Mouse (Mus musculus) MEL (cell line): ENCODE data around the gene Tufm. TPM values are rescaled to one million over a fixed set of nuclear protein-coding genes. Genes with fewer than 3 reads are reported as not detected.

Experiments used
- DNase-seq: peaks from one replicate; pipeline ENCODE4 v3.0.0; 2011; ENCODE audit warnings: low read depth, low spot score
- H3K27ac ChIP-seq: 2 replicates; pipeline ENCODE4 v1.5.1; 2012; ENCODE audit warnings: low read depth, mild to moderate bottlenecking, control low read depth, low read length, moderate library complexity; ENCODE audit not compliant: control insufficient read depth
- H3K27me3 ChIP-seq, 2 experiments: fragments of 150-350 bp in 1 of 2; sonication (generic) in 1 of 2; 2 replicates each; pipeline ENCODE4 v1.6.1; 2012; ENCODE audit warnings: low read length in 2 of 2, mild to moderate bottlenecking in 2 of 2, improper control_type of control experiment in 1 of 2, moderate library complexity in 1 of 2; ENCODE audit not compliant: insufficient read depth in 2 of 2, control insufficient read depth in 1 of 2
- H3K36me3 ChIP-seq, 2 experiments: 2 replicates each; pipeline ENCODE4 v1.6.1; 2012 to 2014; ENCODE audit warnings: low read length in 2 of 2, improper control_type of control experiment in 1 of 2, inconsistent platforms in 1 of 2, mild to moderate bottlenecking in 1 of 2; ENCODE audit not compliant: insufficient read depth in 2 of 2, control insufficient read depth in 1 of 2
- H3K4me1 ChIP-seq, 2 experiments: fragments of 150-350 bp in 1 of 2; sonication (generic) in 1 of 2; 2 replicates each; pipeline ENCODE4 v1.6.1; 2012; ENCODE audit warnings: low read length in 2 of 2, improper control_type of control experiment in 1 of 2, mild to moderate bottlenecking in 1 of 2; ENCODE audit not compliant: insufficient read depth in 2 of 2, control insufficient read depth in 1 of 2
- H3K4me3 ChIP-seq, 2 experiments: fragments of 150-350 bp in 1 of 2; sonication (generic) in 1 of 2; 2 replicates each; pipeline ENCODE4 v1.5.1; 2012; ENCODE audit warnings: low read depth in 2 of 2, low read length in 2 of 2, mild to moderate bottlenecking in 2 of 2, moderate library complexity in 2 of 2, control low read depth in 1 of 2, improper control_type of control experiment in 1 of 2; ENCODE audit not compliant: control insufficient read depth in 1 of 2, insufficient read depth in 1 of 2
- H3K79me2 ChIP-seq: 2 replicates; pipeline ENCODE4 v1.6.1; 2012; ENCODE audit warnings: mild to moderate bottlenecking, low read length, moderate library complexity; ENCODE audit not compliant: control insufficient read depth, poor library complexity, insufficient read depth
- H3K9ac ChIP-seq: 2 replicates; pipeline ENCODE4 v1.6.1; 2012; ENCODE audit warnings: low read depth, mild to moderate bottlenecking, control low read depth, low read length, moderate library complexity; ENCODE audit not compliant: control insufficient read depth, poor library complexity, severe bottlenecking
- H3K9me3 ChIP-seq: fragments of 150-350 bp; sonication (generic); replicated peaks from 2 replicates; pipeline ENCODE4 v1.6.1; 2012; ENCODE audit warnings: mild to moderate bottlenecking, low read length, improper control_type of control experiment, moderate library complexity; ENCODE audit not compliant: insufficient read depth
- BHLHE40 ChIP-seq: IDR thresholded peaks from 2 replicates; pipeline ENCODE4 v1.6.1; 2012; ENCODE audit warnings: low read depth, mild to moderate bottlenecking, inconsistent platforms, low read length, improper control_type of control experiment, borderline replicate concordance
- CHD1 ChIP-seq: IDR thresholded peaks from 2 replicates; pipeline ENCODE4 v1.6.1; 2012; ENCODE audit warnings: low read depth, mild to moderate bottlenecking, inconsistent platforms, low read length, improper control_type of control experiment
- CHD2 ChIP-seq: IDR thresholded peaks from 2 replicates; pipeline ENCODE4 v1.6.1; 2011; ENCODE audit warnings: low read length, improper control_type of control experiment
- CTCF ChIP-seq, 3 experiments: IDR thresholded peaks in 2 of 3; conservative IDR thresholded peaks in 1 of 3; 2 replicates each; pipeline ENCODE4 v1.5.1; 2011 to 2012; ENCODE audit warnings: low read length in 3 of 3, low read depth in 2 of 3, mild to moderate bottlenecking in 2 of 3, improper control_type of control experiment in 1 of 3, inconsistent platforms in 1 of 3, mixed read lengths in 1 of 3, moderate library complexity in 1 of 3; ENCODE audit not compliant: control insufficient read depth in 1 of 3, insufficient read depth in 1 of 3, poor library complexity in 1 of 3, severe bottlenecking in 1 of 3
- ETS1 ChIP-seq: IDR thresholded peaks from 2 replicates; pipeline ENCODE4 v1.6.1; 2012; ENCODE audit warnings: low read depth, mild to moderate bottlenecking, inconsistent platforms, low read length, improper control_type of control experiment, moderate library complexity
- GABPA ChIP-seq: IDR thresholded peaks from 2 replicates; pipeline ENCODE4 v1.6.1; 2012; ENCODE audit warnings: low read depth, mild to moderate bottlenecking, inconsistent platforms, low read length, improper control_type of control experiment, moderate library complexity
- GATA1 ChIP-seq: IDR thresholded peaks from 2 replicates; pipeline ENCODE4 v1.6.1; 2011; ENCODE audit warnings: low read depth, low read length, improper control_type of control experiment
- KAT2A ChIP-seq: conservative IDR thresholded peaks from 2 replicates; pipeline ENCODE4 v1.6.1; 2012; ENCODE audit warnings: low read depth, low read length, improper control_type of control experiment, inconsistent platforms
- MAFK ChIP-seq: IDR thresholded peaks from 2 replicates; pipeline ENCODE4 v1.6.1; 2011; ENCODE audit warnings: low read depth, mild to moderate bottlenecking, low read length, improper control_type of control experiment, borderline replicate concordance
- MAX ChIP-seq: IDR thresholded peaks from 2 replicates; pipeline ENCODE4 v1.6.1; 2011; ENCODE audit warnings: low read length, improper control_type of control experiment
- MAZ ChIP-seq: IDR thresholded peaks from 2 replicates; pipeline ENCODE4 v1.6.1; 2012; ENCODE audit warnings: low read depth, mild to moderate bottlenecking, inconsistent platforms, low read length, improper control_type of control experiment
- MEF2A ChIP-seq: IDR thresholded peaks from 2 replicates; pipeline ENCODE4 v1.6.1; 2014; ENCODE audit warnings: low read depth, mild to moderate bottlenecking, inconsistent platforms, low read length, improper control_type of control experiment; ENCODE audit not compliant: poor library complexity, insufficient replicate concordance, severe bottlenecking; ENCODE audit errors: extremely low read depth
- MXI1 ChIP-seq: IDR thresholded peaks from 2 replicates; pipeline ENCODE4 v1.6.1; 2011; ENCODE audit warnings: mild to moderate bottlenecking, low read depth, low read length, improper control_type of control experiment
- MYC ChIP-seq: IDR thresholded peaks from 2 replicates; pipeline ENCODE4 v1.6.1; 2011; ENCODE audit warnings: low read depth, mild to moderate bottlenecking, low read length, improper control_type of control experiment, moderate library complexity
- NRF1 ChIP-seq: IDR thresholded peaks from 2 replicates; pipeline ENCODE4 v1.6.1; 2014; ENCODE audit warnings: low read depth, mild to moderate bottlenecking, inconsistent platforms, low read length, improper control_type of control experiment, moderate library complexity; ENCODE audit not compliant: poor library complexity, insufficient read depth, severe bottlenecking
- POLR2AphosphoS5 ChIP-seq: IDR thresholded peaks from 2 replicates; pipeline ENCODE4 v1.6.1; 2012; ENCODE audit warnings: low read depth, borderline replicate concordance, mild to moderate bottlenecking, inconsistent platforms, low read length, moderate library complexity, mixed read lengths
- TAL1 ChIP-seq: IDR thresholded peaks from 2 replicates; pipeline ENCODE4 v1.6.1; 2012; ENCODE audit warnings: mild to moderate bottlenecking, inconsistent platforms, low read length, moderate library complexity, mixed read lengths
- UBTF ChIP-seq: IDR thresholded peaks from 2 replicates; pipeline ENCODE4 v1.6.1; 2012; ENCODE audit warnings: low read depth, mild to moderate bottlenecking, inconsistent platforms, low read length, improper control_type of control experiment, moderate library complexity, borderline replicate concordance; ENCODE audit not compliant: insufficient read depth
- USF1 ChIP-seq: IDR thresholded peaks from 2 replicates; pipeline ENCODE4 v1.6.1; 2014; ENCODE audit warnings: low read depth, mild to moderate bottlenecking, inconsistent platforms, low read length, improper control_type of control experiment, moderate library complexity
- ZC3H11A ChIP-seq: IDR thresholded peaks from 2 replicates; pipeline ENCODE4 v1.6.1; 2012; ENCODE audit warnings: low read depth, mild to moderate bottlenecking, inconsistent platforms, low read length, improper control_type of control experiment
- ZMIZ1 ChIP-seq: IDR thresholded peaks from 2 replicates; pipeline ENCODE4 v1.6.1; 2012; ENCODE audit warnings: low read depth, mild to moderate bottlenecking, inconsistent platforms, low read length, improper control_type of control experiment, moderate library complexity
- ZNF384 ChIP-seq: IDR thresholded peaks from 2 replicates; pipeline ENCODE4 v1.6.1; 2012; ENCODE audit warnings: low read depth, mild to moderate bottlenecking, inconsistent platforms, low read length, improper control_type of control experiment
- polyA plus RNA-seq, 2 experiments: library from polyadenylated mRNA; stranded (reverse) in 1 of 2; unstranded in 1 of 2; fragments of >175 nt in 1 of 2; fragments of >200 nt in 1 of 2; gene quantifications; 2 replicates each; pipeline versions ENCODE4 v1.2.1 to v1.2.4; 2012; ENCODE audit warnings: low replicate concordance in 2 of 2, low read depth in 1 of 2; ENCODE audit not compliant: insufficient read length in 2 of 2, insufficient read depth in 1 of 2, missing spikeins in 1 of 2
- total RNA-seq: library from RNA; depleted of rRNA; stranded (reverse); fragments of 300-350 nt; gene quantifications from 2 replicates; pipeline ENCODE4 v1.2.3, GENCODE M21; 2012

The Tufm gene
- total and polyA plus RNA-seq, 3 experiments = 224 to 397 TPM; not detected in 1

- no peaks in the 10 kb centered on the region for H3K27me3 ChIP-seq
- H3K9me3 ChIP-seq = no peaks in the 10 kb centered on the region
- no peaks in the 10 kb centered on the region for H3K36me3 ChIP-seq
- no peaks in the 10 kb centered on the region for H3K79me2 ChIP-seq
- no peak for TF ChIP-seq CHD2
- no peak for TF ChIP-seq MXI1
- TF ChIP-seq BHLHE40 = no peak
- no peak for TF ChIP-seq GATA1
- TF ChIP-seq CHD1 = no peak
- no peak for TF ChIP-seq ZMIZ1
- TF ChIP-seq NRF1 = no peak
- no peak for TF ChIP-seq POLR2AphosphoS5
- TF ChIP-seq KAT2A = no peak
- TF ChIP-seq MAFK = no peak
- TF ChIP-seq MAZ = no peak
- TF ChIP-seq TAL1 = no peak
- no peak for TF ChIP-seq GABPA
- no peak for TF ChIP-seq UBTF
- no peak for TF ChIP-seq MAX
- no peak for TF ChIP-seq MEF2A
- TF ChIP-seq ZNF384 = no peak
- no peak for TF ChIP-seq ZC3H11A
- no peak for TF ChIP-seq MYC
- TF ChIP-seq ETS1 = no peak
- TF ChIP-seq, all 39 proteins: peak for 0
- no peak for DNase-seq
- H3K27ac ChIP-seq = no peak overlapping the region
- H3K4me3 ChIP-seq = no peak overlapping the region
- no peak overlapping the region for H3K9ac ChIP-seq
- no peaks in the 10 kb centered on the region for H3K4me1 ChIP-seq
Measured at GRCm38 (mm10) chr7:126445104-126445815, 41.9 kb upstream of the Tufm start.

- Histone ChIP-seq H3K9ac (no peak overlapping the region), H3K4me1 (no peaks in the 10 kb centered on the region; a peak in 1 of 4 replicates), H3K9me3 (no peaks in the 10 kb centered on the region), H3K27me3 (no peaks in the 10 kb centered on the region), H3K36me3 (no peaks in the 10 kb centered on the region), H3K27ac (no peak overlapping the region), H3K4me3 (no peak overlapping the region), H3K79me2 (no peaks in the 10 kb centered on the region)
- TF ChIP-seq UBTF = no peak
- TF ChIP-seq MAX = no peak
- no peak for TF ChIP-seq USF1
- no peak for TF ChIP-seq MAZ
- no peak for TF ChIP-seq MEF2A
- TF ChIP-seq CTCF (IDR thresholded peaks at IDR 0.05 in 2 of 3, conservative IDR thresholded peaks at IDR 0.05 in 1 of 3; ENCODE audit: control insufficient read depth in 1 of 3, insufficient read depth in 1 of 3, low read depth in 2 of 3, low read length in 3 of 3, poor library complexity in 1 of 3, severe bottlenecking in 1 of 3) = no peak
- TF ChIP-seq ZNF384 = no peak
- TF ChIP-seq KAT2A = no peak
- TF ChIP-seq ZC3H11A = no peak
- DNase-seq = no peak
Measured at GRCm38 (mm10) chr7:126446217-126446616, 40.9 kb upstream of the Tufm start.
